Mouse (Mus musculus): ENCODE results near the gene Prune1. TPM values are rescaled to one million over a fixed set of nuclear protein-coding genes. Genes with fewer than 3 reads are reported as not detected.

Gene Prune1
- polyA plus RNA-seq, 1 experiment, result 72.9 TPM

DNA sequence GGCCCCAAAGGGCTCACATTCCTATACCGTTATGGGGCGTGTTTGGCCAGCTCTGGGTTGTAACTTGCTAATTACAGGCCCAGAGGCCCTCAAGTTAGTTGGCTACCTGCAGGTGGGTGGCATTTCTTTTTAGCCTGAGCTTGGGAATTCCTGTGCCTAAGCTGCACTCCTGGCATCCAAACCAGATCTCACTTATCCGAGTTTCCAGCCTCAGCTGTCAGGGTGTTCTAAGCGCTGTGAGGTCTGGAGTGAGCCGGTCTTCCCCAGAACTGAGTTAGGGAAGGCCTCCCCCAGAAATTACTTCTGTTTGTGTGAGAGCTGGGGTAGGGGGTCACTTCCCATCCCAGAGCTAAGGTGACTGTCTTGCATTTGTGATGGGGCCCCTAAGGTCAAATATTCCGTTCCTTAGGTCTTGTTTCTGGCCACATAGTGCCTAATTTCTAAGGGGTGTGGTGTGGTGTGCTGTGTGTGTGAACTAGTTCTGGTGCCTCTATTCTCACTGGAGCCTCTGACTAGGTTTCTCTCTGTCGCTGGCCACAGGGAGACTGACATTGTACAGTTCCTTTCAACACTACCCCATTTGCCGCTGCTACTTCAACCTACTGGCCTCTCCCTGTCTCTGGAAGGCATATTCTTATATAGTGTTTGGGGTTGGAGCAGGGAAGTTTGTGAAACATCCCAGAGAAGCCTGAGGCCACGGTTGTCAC is 34.1 kb upstream of the Prune1 start:
- TF ChIP-seq CTCF (IDR thresholded peaks at IDR 0.05; ENCODE audit: borderline replicate concordance, extremely low read depth, insufficient read depth, insufficient read length) (no peak), POLR2A (IDR thresholded peaks at IDR 0.05; ENCODE audit: borderline replicate concordance, extremely low read depth, insufficient read depth, insufficient read length, poor library complexity, severe bottlenecking) (no peak)
- no peak for DNase-seq (ENCODE audit: low read depth)

- TF ChIP-seq POLR2A (IDR thresholded peaks at IDR 0.05; ENCODE audit: borderline replicate concordance, extremely low read depth, insufficient read depth, insufficient read length, poor library complexity, severe bottlenecking) (peak; percentile 61), CTCF (IDR thresholded peaks at IDR 0.05; ENCODE audit: borderline replicate concordance, extremely low read depth, insufficient read depth, insufficient read length) (peak; percentile 11; the same call in 1 of the 2 replicates)
- DNase-seq (ENCODE audit: low read depth), result peak; percentile 92
Observed at GRCm38 (mm10) chr3:95315094-95315843, 33.4 kb upstream of the Prune1 start.

- DNase-seq (ENCODE audit: low read depth), result peak; percentile 43
Observed at GRCm38 (mm10) chr3:95314486-95315093, 32.7 kb upstream of the Prune1 start, which contains the start of gene Cers2. Cers2 (plus strand) TSS chr3:95314791.

GRCm38 (mm10) chr3:95314075-95314474 is 32.2 kb upstream of the Prune1 start:
- no peak for TF ChIP-seq CTCF (IDR thresholded peaks at IDR 0.05; ENCODE audit: borderline replicate concordance, extremely low read depth, insufficient read depth, insufficient read length)
- TF ChIP-seq POLR2A (IDR thresholded peaks at IDR 0.05; ENCODE audit: borderline replicate concordance, extremely low read depth, insufficient read depth, insufficient read length, poor library complexity, severe bottlenecking), result no peak
- DNase-seq (ENCODE audit: low read depth), result no peak

More at GRCm38 (mm10) chr3:95314486-95315093, 32.7 kb upstream of the Prune1 start, which contains the start of gene Cers2:
- no peak for TF ChIP-seq CTCF (IDR thresholded peaks at IDR 0.05; ENCODE audit: borderline replicate concordance, extremely low read depth, insufficient read depth, insufficient read length)
- TF ChIP-seq POLR2A (IDR thresholded peaks at IDR 0.05; ENCODE audit: borderline replicate concordance, extremely low read depth, insufficient read depth, insufficient read length, poor library complexity, severe bottlenecking), result no peak

GRCm38 (mm10) chr3:95313476-95313875 is 31.6 kb upstream of the Prune1 start:
- DNase-seq (ENCODE audit: low read depth), result no peak
- TF ChIP-seq CTCF (IDR thresholded peaks at IDR 0.05; ENCODE audit: borderline replicate concordance, extremely low read depth, insufficient read depth, insufficient read length) (no peak), POLR2A (IDR thresholded peaks at IDR 0.05; ENCODE audit: borderline replicate concordance, extremely low read depth, insufficient read depth, insufficient read length, poor library complexity, severe bottlenecking) (no peak)

GRCm38 (mm10) chr3:95312623-95313022 is 30.7 kb upstream of the Prune1 start:
- no peak for TF ChIP-seq POLR2A (IDR thresholded peaks at IDR 0.05; ENCODE audit: borderline replicate concordance, extremely low read depth, insufficient read depth, insufficient read length, poor library complexity, severe bottlenecking)
- DNase-seq (ENCODE audit: low read depth), result no peak

DNA sequence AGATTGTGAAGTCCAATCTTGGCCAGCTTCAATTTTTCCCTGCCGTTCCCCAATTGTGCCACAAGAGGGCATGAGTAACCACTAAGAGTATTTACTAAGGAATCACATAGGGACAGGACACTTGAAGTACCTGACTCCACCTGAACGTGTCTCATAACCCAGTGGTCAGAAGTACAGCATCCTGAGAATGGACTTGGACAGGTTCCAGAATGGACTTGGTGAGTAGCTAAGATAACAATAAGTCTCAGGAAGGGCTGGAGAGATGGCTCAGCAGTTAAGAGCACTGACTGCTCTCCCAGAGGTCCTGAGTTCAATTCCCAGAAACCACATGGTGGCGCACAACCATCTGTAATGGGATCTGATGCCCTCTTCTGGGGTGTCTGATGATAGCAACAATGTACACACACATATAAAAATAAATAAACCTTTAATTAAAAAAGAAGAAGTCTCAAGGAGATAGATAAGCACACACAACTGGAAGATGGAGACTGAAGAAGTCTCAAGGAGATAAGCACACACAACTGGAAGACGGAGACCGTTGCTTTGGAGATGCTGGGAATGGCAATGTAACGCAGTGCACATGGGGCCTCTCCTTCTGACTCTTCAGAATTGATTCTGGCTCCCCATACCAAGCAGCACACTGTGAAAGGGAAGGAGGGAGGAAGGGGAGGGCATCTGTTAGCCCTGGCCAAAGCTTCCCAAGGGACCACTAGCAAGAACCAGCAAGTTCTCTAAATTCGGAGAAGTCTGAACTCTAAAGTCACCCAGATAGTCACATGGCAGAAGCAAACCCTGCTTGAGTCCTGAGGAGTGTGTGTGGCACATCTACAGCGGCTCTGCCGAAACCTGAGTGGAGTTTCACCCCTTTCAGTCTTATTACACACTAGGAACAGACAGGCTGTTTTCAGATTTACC is 29.3 kb upstream of the Prune1 start:
- no peak for TF ChIP-seq POLR2A (IDR thresholded peaks at IDR 0.05; ENCODE audit: borderline replicate concordance, extremely low read depth, insufficient read depth, insufficient read length, poor library complexity, severe bottlenecking)
- peak; percentile 66; the same call in 1 of the 2 replicates for TF ChIP-seq CTCF (IDR thresholded peaks at IDR 0.05; ENCODE audit: borderline replicate concordance, extremely low read depth, insufficient read depth, insufficient read length)
- DNase-seq (ENCODE audit: low read depth), result peak; percentile 77

DNA sequence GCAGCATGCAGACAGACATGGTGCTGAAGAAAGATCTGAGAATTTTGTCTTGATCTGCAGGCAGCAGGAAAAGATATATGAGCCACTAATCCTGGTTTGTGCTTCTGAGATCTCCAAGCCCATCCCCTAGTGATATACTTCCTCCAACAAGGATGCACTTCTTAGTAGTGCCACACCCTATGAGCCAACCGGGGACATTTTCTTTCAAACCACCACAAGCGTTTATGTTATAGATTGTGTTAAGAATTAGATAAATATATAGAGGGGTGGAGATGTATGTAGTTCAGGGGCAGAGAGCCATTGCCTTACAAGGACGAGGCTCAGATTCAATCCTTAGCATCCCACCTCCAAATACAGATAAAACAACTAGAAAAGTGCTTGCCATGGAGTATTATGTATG is 28.6 kb upstream of the Prune1 start:
- DNase-seq (ENCODE audit: low read depth), result no peak
- TF ChIP-seq CTCF (IDR thresholded peaks at IDR 0.05; ENCODE audit: borderline replicate concordance, extremely low read depth, insufficient read depth, insufficient read length) (no peak), POLR2A (IDR thresholded peaks at IDR 0.05; ENCODE audit: borderline replicate concordance, extremely low read depth, insufficient read depth, insufficient read length, poor library complexity, severe bottlenecking) (no peak)

GRCm38 (mm10) chr3:95307100-95307499 is 25.2 kb upstream of the Prune1 start, which contains the start of gene Anxa9:
Anxa9 (minus strand) TSS chr3:95307176.
- DNase-seq (ENCODE audit: low read depth), result no peak

DNA sequence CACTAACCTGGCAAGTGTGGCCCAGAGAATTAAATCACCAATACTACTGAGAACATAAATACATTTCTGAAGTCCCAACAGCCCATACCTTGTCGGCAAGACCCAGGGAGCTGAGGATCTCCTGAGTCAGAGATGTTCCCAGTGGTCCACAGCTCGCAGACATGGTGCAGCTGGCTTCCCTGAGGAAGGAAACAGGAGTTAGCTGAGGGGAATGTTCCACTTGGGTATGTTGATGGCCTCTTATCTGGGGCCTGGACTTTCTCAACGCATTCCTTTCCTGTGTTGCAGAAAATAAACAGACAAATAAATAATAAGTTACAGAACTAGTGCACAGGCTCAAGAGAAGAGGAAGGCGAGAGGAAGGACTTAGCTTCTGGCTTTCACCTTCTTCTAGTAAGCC is 24.4 kb upstream of the Prune1 start:
- TF ChIP-seq POLR2A (IDR thresholded peaks at IDR 0.05; ENCODE audit: borderline replicate concordance, extremely low read depth, insufficient read depth, insufficient read length, poor library complexity, severe bottlenecking) (no peak), CTCF (IDR thresholded peaks at IDR 0.05; ENCODE audit: borderline replicate concordance, extremely low read depth, insufficient read depth, insufficient read length) (no peak)
- DNase-seq (ENCODE audit: low read depth), result no peak

More at GRCm38 (mm10) chr3:95307100-95307499, 25.2 kb upstream of the Prune1 start, which contains the start of gene Anxa9:
- no peak for TF ChIP-seq CTCF (IDR thresholded peaks at IDR 0.05; ENCODE audit: borderline replicate concordance, extremely low read depth, insufficient read depth, insufficient read length)
- no peak for TF ChIP-seq POLR2A (IDR thresholded peaks at IDR 0.05; ENCODE audit: borderline replicate concordance, extremely low read depth, insufficient read depth, insufficient read length, poor library complexity, severe bottlenecking)

All from brain, embryonic 14.5 days (tissue).